Mouse (Mus musculus) retina, embryonic 14.5 days (tissue): Measurements from ENCODE around the gene Dsp.

Source experiments
- DNase-seq: peaks from one replicate; pipeline ENCODE4 v3.0.0-alpha.2; 2015; ENCODE audit warnings: low spot score

Dsp gene

GRCm38 (mm10) chr13:38170707-38171144 lies 19.6 kb downstream of the Dsp start:
- DNase-seq: no peak

GRCm38 (mm10) chr13:38193406-38193805 lies 42.3 kb downstream of the Dsp start:
- DNase-seq: no peak

- no peak for DNase-seq
These were observed 50.3 kb downstream of the Dsp start for GRCm38 (mm10) chr13:38201413-38201812.

- DNase-seq: no peak
These were observed 53.1 kb downstream of the Dsp start for GRCm38 (mm10) chr13:38204171-38204570.

- peak; percentile 94 for DNase-seq
These were observed 53.8 kb downstream of the Dsp start, which contains the start of gene Snrnp48 for GRCm38 (mm10) chr13:38204702-38205482. Gene Snrnp48, plus strand, starts transcription at chr13:38204938.

- DNase-seq: no peak
These were observed 60.0 kb downstream of the Dsp start for GRCm38 (mm10) chr13:38211122-38211521.

GRCm38 (mm10) chr13:38218686-38219085 lies 67.6 kb downstream of the Dsp start:
- no peak for DNase-seq

GRCm38 (mm10) chr13:38220331-38220730 lies 69.2 kb downstream of the Dsp start:
- DNase-seq: no peak

GRCm38 (mm10) chr13:38230177-38230821 lies 79.2 kb downstream of the Dsp start:
- DNase-seq: no peak

- no peak for DNase-seq
These were observed 81.3 kb downstream of the Dsp start for GRCm38 (mm10) chr13:38232411-38232810.

- no peak for DNase-seq
These were observed 81.9 kb downstream of the Dsp start for GRCm38 (mm10) chr13:38232856-38233625.

- DNase-seq: no peak
These were observed 83.6 kb downstream of the Dsp start for GRCm38 (mm10) chr13:38234651-38235050.

GRCm38 (mm10) chr13:38235370-38235769 lies 84.3 kb downstream of the Dsp start:
- DNase-seq: no peak

- DNase-seq: no peak
These were observed 97.1 kb downstream of the Dsp start for GRCm38 (mm10) chr13:38248151-38248550.
